Mouse (Mus musculus) lung, postnatal 14 days (tissue): ENCODE data around the gene Agpat3.

Experiments used
- DNase-seq: peaks from one replicate; pipeline ENCODE4 v3.0.0; 2021

The Agpat3 gene

DNA sequence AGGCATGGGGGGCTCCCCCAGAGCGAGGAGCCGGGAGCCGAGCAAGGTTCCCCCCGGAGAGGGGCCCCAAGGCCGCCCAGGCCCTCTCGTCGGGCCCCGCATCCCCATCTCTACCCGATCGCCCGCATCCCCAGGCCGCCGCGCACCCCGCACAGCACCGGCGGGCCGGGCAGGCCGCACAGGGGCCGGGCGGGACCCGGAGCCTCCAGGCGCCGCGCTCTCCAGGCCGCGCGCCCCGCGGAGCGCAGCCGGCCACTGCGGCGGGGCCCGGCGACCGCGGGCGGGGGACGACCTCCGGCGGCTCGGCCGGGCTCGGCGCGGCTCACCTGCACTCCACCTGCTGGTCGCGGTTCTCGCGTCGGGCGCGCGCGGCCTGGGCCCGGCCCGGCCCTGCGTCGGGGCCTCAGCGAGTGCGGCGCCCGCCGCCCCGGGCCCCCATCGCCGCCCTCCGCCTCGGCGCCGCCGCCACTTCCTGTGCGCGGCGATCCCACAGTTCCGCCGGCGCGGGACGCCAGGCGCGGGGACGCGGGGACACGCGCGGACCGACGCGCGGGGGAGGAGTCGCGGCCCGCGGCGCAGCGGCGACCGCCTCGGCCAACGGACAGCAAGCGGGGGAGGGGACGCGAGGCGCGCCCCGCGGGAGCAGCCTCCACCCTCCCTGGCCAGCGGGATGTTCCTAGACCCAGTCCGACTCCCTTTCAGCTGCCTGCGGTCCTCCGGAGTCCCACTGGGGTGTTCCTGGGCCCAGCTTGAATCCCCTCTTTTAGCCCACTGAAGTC is at the start of gene Agpat3:
Gene Agpat3, minus strand, starts transcription at position 603 of the 779 bp plus-strand sequence.
- DNase-seq: peak; percentile 64

DNA sequence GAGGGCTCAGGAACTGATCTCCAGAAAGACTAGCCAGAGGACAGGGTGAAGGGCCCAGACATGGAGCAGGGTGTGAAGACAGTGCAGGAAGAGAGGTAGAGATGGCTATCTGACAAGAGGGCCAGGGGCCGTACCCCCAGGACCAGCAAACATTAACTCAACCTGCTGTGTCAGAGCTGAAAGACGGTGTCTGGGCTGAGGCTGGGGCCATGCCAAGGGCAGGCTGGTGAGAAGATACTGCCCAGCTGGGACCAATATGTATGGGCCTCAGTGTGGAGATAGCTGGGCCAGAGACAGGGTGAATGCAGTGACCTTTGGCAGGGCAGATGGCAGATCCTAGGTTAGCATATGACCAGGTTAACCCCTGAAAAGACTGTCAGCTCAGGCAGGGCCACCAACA is 48.8 kb upstream of the Agpat3 start:
- DNase-seq: no peak

DNA sequence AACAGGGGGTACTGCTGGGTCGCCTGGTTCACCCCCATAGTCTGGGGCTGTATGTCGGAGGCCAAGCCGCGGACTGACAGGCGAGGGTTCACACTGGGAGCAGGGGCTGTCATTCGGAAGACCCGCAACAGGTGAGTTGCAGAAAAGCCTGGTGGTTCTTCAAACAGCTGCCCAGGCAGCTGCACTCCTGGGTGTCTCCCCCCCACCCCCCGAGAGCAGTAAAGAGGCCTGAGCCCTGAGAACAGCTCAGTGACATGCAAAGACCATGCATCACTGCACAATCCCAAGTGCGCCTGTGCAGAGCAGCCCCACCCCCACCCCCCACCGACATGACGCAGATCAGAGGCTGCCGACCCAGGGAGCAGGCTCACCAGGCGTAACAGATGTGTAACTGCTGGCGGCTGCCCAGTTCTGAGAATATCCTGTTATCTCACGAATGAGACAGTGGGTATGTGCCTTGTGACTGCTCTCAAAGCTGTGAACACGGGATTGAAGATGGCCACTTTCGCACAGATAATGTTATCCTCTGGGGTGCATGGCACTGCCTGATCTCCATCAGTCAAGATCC is 46.9 kb upstream of the Agpat3 start:
- peak; percentile 17 for DNase-seq

DNA sequence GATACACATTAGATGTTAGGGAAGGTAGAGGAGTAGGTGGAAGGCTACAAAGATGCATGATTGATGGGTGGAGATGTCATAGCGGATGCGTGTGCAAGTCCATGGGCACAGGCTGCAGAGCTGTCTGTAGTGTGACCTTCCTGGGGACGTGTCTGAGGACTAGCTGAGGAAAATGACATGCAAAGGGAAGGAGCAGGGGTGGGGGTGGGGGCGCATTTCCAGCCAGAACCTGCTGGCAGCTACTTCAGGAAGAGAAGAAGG is 44.3 kb upstream of the Agpat3 start:
- no peak for DNase-seq

DNA sequence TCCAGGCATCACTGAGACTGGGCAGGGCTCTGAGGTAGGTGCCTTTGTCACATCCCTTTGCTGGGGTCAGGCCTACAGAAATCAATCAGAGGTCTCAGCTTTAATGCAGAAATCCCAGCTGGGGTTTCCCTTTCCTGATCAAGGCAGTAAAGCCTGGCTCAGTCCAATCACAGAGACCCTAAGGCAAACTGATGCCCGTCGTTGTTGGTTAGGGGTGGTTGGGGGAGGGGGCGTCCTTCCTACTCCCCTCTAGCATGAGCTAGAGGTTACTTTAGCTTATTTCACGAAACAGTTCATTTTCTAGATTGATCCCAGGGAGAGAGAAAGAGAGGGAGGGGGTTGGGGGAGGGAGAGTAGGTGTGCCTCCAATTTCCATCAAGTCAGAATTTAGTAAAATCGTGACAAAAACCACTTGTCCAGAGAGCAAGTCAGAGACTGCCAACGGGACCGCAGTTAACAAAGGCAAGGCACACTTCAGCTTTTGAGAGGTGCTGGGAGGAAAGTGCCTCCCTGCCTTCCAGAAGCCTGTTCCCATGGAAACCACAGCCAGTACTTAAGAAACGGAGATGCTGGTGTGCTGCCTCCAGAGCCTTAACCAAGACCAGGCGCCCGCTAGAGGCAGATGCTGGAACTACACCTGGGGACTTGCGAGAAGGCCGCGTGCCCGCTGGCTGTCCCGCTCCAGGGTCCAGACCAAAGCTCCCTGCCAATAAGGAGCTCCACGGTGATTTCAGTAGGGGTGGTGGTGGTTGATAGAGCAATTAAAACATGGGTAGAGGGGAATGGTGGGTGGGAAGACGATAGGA is 43.7 kb upstream of the Agpat3 start:
- DNase-seq: peak; percentile 99

DNA sequence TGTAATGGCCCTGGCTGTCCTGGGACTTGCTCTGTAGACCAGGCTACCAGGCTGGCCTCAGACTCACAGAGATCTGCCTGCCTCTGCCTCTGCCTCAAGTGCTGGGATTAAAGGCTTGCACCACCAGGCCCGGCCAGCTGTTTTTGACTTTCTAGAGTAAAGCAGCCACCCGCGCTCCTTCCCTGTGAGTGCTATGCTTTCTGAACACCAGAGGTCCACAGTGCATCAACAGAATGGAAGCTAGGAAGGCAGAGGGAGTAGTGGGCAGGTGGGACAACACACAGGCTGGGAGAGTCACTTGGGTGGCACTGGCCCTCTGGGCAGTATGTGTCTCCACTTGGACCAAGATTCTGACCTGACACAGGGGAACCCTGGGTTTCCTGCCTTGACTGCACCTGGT is 43.1 kb upstream of the Agpat3 start:
- DNase-seq: no peak

DNA sequence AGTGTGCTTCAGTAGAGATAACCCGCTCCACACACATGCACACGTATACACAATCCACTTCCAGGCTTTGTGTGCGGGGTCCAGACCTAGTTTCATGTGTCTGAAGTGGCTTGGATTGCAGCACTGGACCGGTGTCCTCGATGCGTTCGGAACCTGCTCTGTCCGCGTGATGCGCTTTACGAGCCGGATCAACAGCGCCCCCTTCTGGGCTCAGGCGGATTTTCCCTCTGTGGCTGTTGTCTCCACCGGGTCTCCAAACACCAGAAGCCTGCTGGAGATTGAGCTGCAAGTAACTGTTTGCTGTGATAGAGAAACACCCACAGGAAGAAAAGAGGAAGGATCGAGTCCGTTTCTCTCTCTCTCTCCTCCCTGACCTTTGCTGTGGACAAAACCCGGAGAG is 39.8 kb upstream of the Agpat3 start:
- DNase-seq: peak; percentile 84

DNA sequence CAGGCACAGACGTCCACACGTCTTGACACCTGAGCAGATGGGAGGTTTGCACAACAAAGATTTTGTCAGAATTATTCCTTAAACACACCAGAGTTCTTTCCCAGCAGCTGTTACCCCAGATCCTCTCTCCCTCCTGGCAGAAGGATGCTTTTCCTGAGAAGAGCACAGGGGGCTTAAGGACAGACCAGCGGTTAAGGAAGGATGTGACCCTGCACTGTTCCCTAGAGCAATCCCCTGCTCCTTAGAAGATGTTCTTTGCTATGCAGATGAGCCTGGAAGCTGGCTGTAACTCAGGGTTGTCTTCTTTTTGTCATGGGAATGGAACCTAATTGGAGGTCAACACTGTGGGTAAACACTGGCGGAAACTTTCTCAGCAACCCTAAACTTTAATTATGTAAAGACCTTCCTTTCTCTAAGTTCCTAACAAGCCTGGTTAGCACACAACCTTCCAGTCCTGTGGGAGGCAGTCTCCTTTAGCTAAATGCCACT is 38.7 kb upstream of the Agpat3 start:
- DNase-seq: no peak

DNA sequence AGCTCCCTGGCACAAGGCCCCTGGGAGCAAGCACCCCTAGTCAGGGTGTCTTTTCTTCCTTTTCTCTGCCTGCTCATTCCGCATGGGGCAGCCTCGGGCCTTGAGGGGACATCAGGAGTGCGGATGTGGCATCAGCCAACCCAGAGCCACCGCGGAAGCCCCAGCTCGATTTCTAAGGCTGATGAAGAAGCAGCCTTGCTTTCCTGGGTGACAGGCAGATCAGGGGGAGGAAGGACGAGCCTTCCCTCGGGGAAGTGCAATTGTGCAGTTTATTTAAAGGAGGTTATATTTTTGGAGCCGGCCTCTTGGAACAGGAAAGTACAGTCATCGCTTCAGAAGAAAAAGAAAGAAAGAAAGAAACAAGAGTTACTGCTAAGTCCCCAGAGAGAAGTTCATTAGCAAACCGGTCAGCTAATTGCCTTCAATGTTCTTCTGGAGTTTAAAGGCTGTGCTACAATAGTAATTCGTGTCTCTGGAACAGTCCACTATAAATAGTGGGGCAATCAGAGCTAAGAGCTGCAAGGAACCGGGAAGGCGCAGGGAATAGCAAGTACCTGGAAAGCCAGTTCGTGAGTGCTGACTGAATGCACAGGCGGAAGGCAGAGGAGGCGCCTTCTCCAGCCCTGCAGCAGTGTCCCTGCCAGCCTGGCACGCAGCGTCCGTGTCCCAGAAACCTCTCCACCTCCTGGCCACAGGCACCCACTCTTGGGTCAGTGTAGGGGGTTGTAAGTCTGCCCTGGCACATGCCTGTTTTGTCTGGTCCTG is 36.1 kb upstream of the Agpat3 start:
- DNase-seq: no peak

DNA sequence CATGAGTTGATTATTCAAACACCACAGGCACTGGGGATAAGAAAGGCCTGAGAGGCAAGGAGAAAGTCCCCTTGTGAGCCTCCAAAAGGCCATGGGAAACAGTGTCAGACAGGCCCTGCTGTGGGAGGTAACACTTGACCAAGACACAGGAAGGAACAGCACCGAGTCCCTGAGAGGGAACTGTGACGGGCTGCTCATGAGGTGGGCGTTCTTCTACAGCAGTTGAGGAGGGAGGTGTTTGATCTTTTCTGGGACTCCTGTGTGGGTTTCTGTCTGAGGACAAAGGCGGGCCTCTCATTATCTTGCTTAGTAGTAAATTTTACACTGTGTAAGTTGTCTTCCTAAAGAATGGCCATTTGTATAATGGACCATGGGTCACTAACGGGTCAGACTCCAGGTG is 33.2 kb upstream of the Agpat3 start:
- DNase-seq: no peak

DNA sequence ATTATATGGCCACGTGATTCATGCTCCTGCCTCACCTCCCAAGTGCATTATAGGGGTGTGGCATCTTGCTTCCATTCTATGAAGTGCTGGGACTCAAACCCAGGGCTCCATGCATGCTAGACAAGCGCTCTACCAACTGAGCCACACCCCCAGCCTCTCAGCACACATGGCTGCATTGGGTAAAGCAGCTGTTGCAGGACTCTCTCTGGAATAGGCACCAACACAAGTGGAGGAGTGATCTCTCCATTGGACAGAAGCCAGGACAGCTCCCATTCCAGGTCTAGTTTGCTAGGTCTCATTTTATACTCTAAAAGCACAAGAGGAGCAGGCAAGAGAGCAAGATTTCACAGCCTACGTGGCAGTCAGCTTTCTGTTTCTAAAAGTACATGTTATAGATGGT is 31.3 kb upstream of the Agpat3 start:
- DNase-seq: no peak

DNA sequence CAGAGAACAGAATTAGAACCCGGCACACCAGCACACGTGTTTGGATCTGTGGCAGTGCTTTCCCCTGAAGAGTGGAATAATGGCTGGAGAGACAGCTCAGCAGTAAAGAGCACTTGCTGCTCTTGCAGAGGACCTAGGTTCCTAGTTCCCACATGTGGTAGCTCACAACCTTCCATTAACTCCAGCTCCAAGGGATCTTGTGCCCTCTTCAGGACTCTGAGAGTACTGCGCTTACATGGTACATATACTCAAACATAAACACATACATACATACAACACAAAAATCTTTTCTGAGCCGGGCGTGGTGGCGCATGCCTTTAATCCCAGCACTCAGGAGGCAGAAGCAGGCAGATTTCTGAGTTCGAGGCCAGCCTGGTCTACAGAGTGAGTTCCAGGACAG is 26.2 kb upstream of the Agpat3 start:
- DNase-seq: no peak

DNA sequence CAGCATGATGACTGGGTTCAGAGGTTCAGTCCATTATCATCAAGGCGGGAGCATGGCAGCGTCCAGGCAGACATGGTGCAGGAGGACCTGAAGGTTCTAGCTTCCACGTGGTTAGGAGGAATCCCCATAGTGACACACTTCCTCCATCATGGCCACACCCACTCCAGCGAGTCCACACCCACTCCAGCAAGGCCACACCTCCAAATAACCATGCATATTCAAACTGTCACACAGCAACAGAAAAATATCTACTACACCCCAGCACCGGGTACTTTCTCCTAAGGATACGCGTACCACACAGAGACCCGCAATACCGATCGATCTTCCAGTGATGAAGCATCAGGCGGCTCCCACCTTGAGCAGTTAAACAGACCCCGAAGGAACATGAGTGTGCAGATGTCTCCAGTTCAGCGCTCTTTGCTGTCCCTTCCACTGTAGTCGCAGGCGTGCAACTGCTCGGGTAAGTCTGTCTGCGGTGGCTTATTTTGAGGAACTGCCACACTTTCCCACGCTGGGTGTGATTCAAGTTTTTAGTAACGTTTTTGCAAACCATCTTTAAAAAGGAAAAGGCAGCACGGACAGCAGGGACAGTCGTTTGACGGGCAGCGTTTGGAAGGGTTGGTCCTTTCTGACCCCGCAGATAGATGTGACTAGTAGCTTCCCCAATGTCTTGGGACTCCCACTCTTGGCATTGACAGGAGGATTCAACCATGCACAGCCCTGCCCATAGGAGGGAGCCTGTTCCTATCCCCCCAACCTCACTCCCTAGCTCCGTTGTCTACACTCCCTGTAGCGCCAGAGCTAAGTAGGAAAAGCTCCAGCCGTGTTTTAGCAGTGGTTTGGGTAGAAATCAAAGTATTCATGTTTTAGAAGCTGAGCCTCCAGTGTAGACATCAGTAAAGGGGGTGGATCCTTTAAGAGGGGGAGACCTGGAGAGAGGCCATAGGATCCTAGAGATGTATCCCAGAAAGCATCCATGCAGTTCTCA is 20.7 kb upstream of the Agpat3 start:
- DNase-seq: no peak

DNA sequence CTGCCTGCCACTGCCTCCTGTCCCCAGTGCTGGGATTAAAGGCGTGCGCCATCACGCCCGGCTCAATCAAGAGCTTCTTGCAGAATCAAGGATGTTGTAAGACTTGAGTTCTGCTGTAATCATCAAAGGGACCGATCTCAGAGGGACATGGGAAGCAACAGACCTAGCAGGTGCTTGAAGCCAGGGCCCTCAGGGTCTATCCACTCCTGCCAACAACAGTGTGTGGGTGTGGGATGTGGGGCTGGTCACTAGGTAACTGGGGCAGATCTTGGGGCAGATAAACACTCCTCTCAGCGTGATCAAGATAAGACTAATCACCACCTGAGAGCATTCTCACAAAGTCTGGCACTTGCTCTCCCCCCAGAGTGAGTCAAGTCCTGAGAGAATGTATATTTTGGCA is 19.5 kb upstream of the Agpat3 start:
- DNase-seq: peak; percentile 17

DNA sequence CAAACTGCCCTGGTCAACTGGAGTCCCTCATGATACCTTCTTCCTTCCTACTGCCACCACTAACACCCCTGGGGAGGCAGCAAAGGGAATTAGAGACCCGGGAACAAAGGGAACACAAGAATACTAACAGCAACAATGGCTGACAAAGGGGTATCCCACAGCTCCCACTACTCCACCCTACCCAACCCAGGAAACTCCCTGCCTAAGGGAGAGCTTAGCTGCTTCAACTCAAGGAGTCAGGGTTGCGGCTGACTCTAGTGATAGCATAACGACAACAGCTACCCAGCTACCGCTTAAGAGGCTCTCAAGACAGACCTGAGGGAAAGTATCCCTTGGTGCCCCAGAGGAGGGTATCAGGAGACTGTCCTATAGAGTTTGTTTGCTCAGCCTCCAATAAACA is 15.3 kb upstream of the Agpat3 start:
- DNase-seq: no peak

DNA sequence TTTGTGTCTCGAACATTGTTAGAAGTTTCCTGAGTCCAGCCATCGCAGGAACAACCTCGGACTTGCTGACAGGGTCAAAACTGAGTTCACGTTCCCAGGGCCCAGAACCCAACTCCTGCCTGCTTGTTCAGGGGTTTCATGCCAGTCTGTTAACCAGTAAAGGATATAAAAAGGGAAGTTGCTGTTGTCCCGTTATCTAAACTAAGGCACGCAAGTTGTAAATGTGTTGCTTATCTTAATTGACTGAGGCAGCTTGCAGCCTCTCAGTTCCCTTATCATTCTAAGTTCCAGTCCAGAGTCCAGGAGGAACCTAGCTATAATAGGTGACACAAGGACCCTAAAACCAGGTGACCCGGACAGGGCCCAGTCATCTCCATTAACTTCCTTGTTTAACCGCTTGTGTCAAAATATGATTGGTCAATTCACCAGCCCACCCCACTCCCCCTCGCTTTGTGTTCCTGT is 14.6 kb upstream of the Agpat3 start:
- no peak for DNase-seq

DNA sequence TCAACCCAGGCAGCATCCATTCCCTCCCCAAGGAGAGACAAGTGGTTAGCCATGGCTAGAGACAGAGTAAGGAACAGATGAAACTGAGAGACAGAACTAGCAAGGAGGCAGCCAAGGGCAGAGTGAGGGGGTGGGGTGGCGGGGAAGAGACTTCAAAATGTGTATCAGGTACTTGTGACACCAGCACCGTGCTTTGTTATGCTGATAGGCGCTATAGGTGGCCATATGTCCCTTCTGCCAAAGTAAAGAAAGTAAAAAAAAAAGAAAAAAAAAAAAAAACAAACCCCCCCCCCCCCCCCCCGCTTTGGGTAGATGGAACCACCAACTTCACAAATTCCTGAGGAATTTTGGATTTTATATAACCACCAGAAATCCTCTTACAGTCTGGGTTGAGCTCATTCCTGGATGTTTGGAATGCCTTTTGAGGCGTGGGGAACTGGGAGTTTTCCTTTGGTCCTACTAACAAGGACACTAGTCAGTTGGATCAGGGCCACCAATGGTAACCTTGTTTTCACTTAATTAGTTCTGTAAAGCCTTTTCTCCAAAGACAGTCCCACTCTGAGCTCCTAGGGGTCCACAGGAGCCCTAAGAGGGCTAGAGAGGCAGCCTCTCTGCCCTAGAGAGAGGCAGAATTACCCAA is 14.0 kb upstream of the Agpat3 start:
- DNase-seq: peak; percentile 23

DNA sequence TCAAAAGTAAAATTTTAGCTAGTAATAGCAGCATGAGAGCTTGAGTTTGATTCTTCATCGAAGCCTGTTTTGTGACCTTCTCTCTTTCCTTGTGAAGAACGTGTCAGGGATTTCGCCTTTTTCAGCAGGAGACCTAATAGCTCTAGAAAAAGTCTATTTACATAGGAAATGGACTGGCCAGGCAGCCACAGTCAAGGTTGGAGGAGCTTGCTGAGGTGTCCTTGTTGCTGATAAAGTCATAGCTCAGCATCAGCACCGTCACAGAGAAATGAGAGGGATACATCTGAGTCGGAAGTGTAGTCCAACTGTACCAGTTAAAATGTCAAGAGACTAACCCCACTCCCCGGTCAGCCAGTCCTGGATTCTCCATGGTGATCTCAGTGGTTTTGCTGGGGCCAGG is 13.3 kb upstream of the Agpat3 start:
- no peak for DNase-seq

DNA sequence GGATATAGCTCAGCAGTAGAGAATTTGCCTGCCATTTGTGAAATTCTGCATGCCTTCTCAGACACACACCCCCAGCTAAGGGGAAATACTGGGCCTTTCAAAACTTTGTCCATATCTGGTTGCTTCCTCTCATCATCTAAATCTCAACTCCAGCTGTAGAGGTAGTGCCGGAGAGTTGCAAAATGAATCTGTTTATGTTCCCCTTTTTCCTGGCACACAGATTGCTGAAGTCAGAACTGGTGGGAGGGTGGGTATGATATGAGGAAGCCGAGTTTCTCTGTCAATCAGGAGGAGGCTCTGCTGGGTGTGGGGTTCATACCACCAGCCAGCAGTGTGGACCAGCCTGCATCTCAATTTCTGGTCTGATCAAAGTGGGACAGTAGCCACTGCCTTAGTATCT is 11.8 kb upstream of the Agpat3 start:
- DNase-seq: no peak

DNA sequence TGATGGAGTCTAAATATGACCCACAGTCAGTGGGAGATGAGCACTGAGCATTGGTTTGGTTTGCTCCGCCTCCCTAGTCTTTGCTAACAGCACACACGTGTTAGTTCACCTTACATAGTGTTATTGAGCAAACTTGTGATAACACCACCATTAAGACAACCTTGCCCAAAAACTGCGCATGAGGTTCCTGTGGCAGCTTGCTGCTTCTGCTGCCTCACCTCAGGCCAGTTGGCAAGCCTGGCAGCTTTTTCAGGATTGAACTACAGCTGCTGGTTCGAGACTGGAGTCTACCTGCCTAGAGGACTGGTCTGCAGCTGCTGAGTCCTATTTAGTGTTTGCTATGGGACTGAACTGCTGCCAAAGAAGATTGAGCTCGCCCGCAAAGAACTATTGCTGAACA is 11.1 kb upstream of the Agpat3 start:
- DNase-seq: no peak

DNA sequence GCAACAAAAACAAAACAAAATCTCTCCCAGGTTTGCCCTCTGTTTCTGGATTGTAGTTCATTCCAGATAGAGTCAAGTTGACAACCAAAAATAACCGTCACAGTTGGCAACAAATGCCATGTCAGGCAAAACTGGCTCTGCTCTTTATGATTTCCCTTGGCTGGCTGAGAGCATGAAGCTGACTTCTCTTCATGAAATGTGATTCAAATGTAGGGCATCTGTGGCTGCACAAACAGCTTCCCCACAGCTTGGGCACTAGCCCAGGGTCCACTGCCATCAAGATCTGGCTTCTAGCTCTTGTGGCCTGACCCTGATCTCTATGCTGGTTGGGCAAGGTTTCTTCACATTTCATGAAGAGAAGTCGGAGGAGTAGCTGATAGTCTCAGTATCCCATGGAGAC is 9.7 kb upstream of the Agpat3 start:
- DNase-seq: no peak

DNA sequence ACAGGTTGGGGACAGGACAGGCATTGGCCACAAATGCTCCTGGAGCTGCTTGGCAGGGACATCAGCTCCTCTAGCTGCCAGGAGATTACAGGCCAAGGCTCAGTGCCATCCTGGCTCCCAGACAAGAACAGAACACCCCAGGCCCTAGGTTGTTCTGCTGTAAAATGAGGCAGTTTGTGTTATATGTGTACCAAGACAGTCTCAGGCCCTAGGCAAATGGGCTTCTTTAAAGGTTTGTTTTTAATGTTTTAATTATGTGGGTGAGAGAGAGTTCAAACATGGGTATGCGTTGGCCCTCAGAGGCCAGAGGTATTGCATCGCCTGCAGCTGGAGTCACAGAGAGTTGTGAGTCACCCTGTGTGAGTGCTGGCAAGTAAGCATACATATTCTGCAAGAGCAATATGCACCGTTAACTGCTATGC is 8.0 kb upstream of the Agpat3 start:
- DNase-seq: no peak
